Mouse (Mus musculus): Measurements from ENCODE around the gene Chac1.

GRCm38 (mm10) chr2:119353707-119354106 lies 2.7 kb downstream of the Chac1 start:
- no peak for TF ChIP-seq POLR2A (IDR thresholded peaks at IDR 0.05; ENCODE audit: low read depth, low read length)
- no peak for TF ChIP-seq CTCF (IDR thresholded peaks at IDR 0.05; ENCODE audit: extremely low read depth, insufficient read length, insufficient replicate concordance, low read depth, low read length)

All from small intestine, adult 2 months (tissue).